Mouse (Mus musculus) spleen, adult 2 months (tissue): Measurements from ENCODE around the gene Fam169b.

Source experiments
- CTCF ChIP-seq: fragments of 200-500 bp; IDR thresholded peaks from 2 replicates; pipeline ENCODE4 v1.5.1; 2011; ENCODE audit warnings: mild to moderate bottlenecking, inconsistent platforms; ENCODE audit not compliant: insufficient read depth, insufficient read length, insufficient replicate concordance; ENCODE audit errors: extremely low read depth
- POLR2A ChIP-seq: fragments of 200-500 bp; IDR thresholded peaks from 2 replicates; pipeline ENCODE4 v1.6.1; 2011; ENCODE audit warnings: low read depth, low read length, inconsistent platforms

- TF ChIP-seq POLR2A = no peak
- no peak for TF ChIP-seq CTCF
Observed at GRCm38 (mm10) chr7:68355325-68356076, 81.9 kb downstream of the Fam169b start.
